ENCODE assay signal across 9 mouse cellular contexts in the genomic region with DNA sequence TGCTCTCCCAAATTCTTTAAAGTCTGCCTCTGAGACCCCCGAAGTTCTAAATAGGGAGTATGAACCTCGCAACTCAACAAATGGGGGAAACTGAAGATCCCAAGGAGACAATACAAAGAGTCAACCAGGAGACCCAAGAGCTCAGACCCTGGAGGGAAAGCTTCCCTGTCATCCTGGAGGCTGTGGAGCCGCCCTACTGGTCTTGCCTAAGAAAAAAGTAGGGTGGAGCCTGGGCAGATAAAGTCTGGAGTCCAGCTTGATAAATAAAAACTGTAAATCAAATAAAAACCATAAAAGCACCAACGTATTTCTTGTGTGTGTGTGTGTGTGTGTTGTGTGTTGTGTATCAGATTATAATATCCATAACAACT. TPM values are rescaled to one million over a fixed set of nuclear protein-coding genes. Genes with fewer than 3 reads are reported as not detected.
DNase-seq lines count a peak whose midpoint lies in the region; ATAC-seq and TF ChIP-seq lines count a peak whose summit lies in the region.
"Had no signal": no experiment of that assay in that cellular context is flagged by ENCODE, and none has a peak within 500 bp of the region (broad histone marks: within the 10 kb centered on the region; RNA-seq: fewer than 3 reads in every experiment).

No protein-coding gene starts in this region.

- peaks cover 32% of the 10 kb centered on the region for H3K4me1 ChIP-seq in embryonic facial prominence, embryonic 14.5 days (ENCODE audit: control insufficient read depth, insufficient read depth, low read length)
- peaks cover 36% of the 10 kb centered on the region for H3K4me1 ChIP-seq in limb, embryonic 10.5 days
- no peaks in the 10 kb centered on the region for H3K4me1 ChIP-seq in neural tube, embryonic 14.5 days (ENCODE audit: control insufficient read depth, insufficient read depth, low read length)

- peak overlapping the region; percentile 52 for H3K9ac ChIP-seq in embryonic facial prominence, embryonic 14.5 days (ENCODE audit: low read depth, low read length)
- H3K9ac ChIP-seq in neural tube, embryonic 14.5 days (replicated peaks; ENCODE audit: low read depth, low read length) = no peak overlapping the region

- peak overlapping the region; percentile 52; the same call in 1 of the 2 replicates for H3K4me3 ChIP-seq in left cerebral cortex, adult 2 months
- H3K4me3 ChIP-seq in embryonic facial prominence, embryonic 14.5 days (ENCODE audit: low read depth, low read length) = peak overlapping the region; percentile 68
- peak overlapping the region; percentile 70 for H3K4me3 ChIP-seq in limb, embryonic 10.5 days
- H3K4me3 ChIP-seq in neural tube, embryonic 14.5 days (ENCODE audit: low read depth, low read length) = peak overlapping the region; percentile 37; the same call in 1 of the 2 replicates

- H3K27ac ChIP-seq in left cerebral cortex, adult 2 months = no peak overlapping the region
- no peak overlapping the region for H3K27ac ChIP-seq in embryonic facial prominence, embryonic 14.5 days (replicated peaks; ENCODE audit: low read depth, low read length)
- peak overlapping the region; percentile 89 for H3K27ac ChIP-seq in limb, embryonic 10.5 days
- no peak overlapping the region for H3K27ac ChIP-seq in neural tube, embryonic 14.5 days (ENCODE audit: low read depth, low read length)

- H3K4me2 ChIP-seq in embryonic facial prominence, embryonic 14.5 days (ENCODE audit: low read depth, low read length) = peak overlapping the region; percentile 68
- peak overlapping the region; percentile 68 for H3K4me2 ChIP-seq in neural tube, embryonic 14.5 days (ENCODE audit: low read depth, low read length)

- ATAC-seq in embryonic facial prominence, embryonic 14.5 days (ENCODE audit: low read depth) = no peak
- no peak for ATAC-seq in neural tube, embryonic 14.5 days (ENCODE audit: low read depth)

- intact Hi-C loops in left cerebral cortex, adult 2 months (cut with DNase I) = loop anchor here (5.0 kb wide), 3 partner anchors 107 to 382 kb away; a partner anchor contains a TSS
- intact Hi-C loops in left cerebral cortex, postnatal 25 days (cut with DNase I) = loop anchor here (5.0 kb wide), 3 partner anchors 107 to 262 kb away; a partner anchor contains a TSS

- no peak; the same call in none of the 2 replicates for TF ChIP-seq CTCF in left cerebral cortex, adult 2 months (IDR thresholded peaks at IDR 0.05)

- no peak for DNase-seq in left cerebral cortex, adult 2 months (ENCODE audit: extremely low spot score in 1 of 2, low spot score in 2 of 2)
- DNase-seq in left cerebral cortex, postnatal 25 days (ENCODE audit: low spot score in 2 of 2) = no peak
- DNase-seq in embryonic facial prominence, embryonic 14.5 days (ENCODE audit: low spot score) = no peak
- no peak for DNase-seq in limb, embryonic 10.5 days (ENCODE audit: low spot score)
- DNase-seq in ovary, postnatal 10 days (ENCODE audit: low spot score) = no peak
- no peak for DNase-seq in lung, postnatal 25 days (ENCODE audit: low spot score)
- no peak for DNase-seq in thymus, postnatal 14 days

- WGBS in embryonic facial prominence, embryonic 14.5 days = 82% methylated on average over 4 of the region's 4 CpGs
- WGBS in limb, embryonic 10.5 days = 80% methylated on average over 4 of the region's 4 CpGs
- 80% methylated on average over 4 of the region's 4 CpGs for WGBS in neural tube, embryonic 14.5 days

- no peaks in the 10 kb centered on the region for H3K27me3 ChIP-seq in embryonic facial prominence, embryonic 14.5 days (replicated peaks; ENCODE audit: control insufficient read depth, insufficient read depth, low read length)
- no peaks in the 10 kb centered on the region for H3K27me3 ChIP-seq in limb, embryonic 10.5 days (ENCODE audit: low read depth, poor library complexity, severe bottlenecking)
- H3K27me3 ChIP-seq in neural tube, embryonic 14.5 days (ENCODE audit: control insufficient read depth, insufficient read depth, low read length) = no peaks in the 10 kb centered on the region

- H3K9me3 ChIP-seq in embryonic facial prominence, embryonic 14.5 days (ENCODE audit: control insufficient read depth, low read length) = peaks cover 7% of the 10 kb centered on the region; the same call in 1 of the 2 replicates
- no peaks in the 10 kb centered on the region for H3K9me3 ChIP-seq in limb, embryonic 10.5 days (replicated peaks)
- H3K9me3 ChIP-seq in neural tube, embryonic 14.5 days (ENCODE audit: control insufficient read depth, low read length) = no peaks in the 10 kb centered on the region

- H3K36me3 ChIP-seq in embryonic facial prominence, embryonic 14.5 days (ENCODE audit: control insufficient read depth, insufficient read depth, low read length) = peaks cover 7% of the 10 kb centered on the region; the same call in 1 of the 2 replicates
- peaks cover 7% of the 10 kb centered on the region; the same call in 1 of the 2 replicates for H3K36me3 ChIP-seq in limb, embryonic 10.5 days
- H3K36me3 ChIP-seq in neural tube, embryonic 14.5 days (ENCODE audit: control insufficient read depth, insufficient read depth, low read length) = no peaks in the 10 kb centered on the region

RNA-seq across cellular contexts. Expression of a gene that starts 0.6 kb away (rescaled TPM):
- total RNA-seq in left cerebral cortex, adult 2 months (2021) = 10 to 100 TPM in 1 of 2 experiments, 1 to 10 TPM in 1; 9.6 to 12.2 TPM
- total RNA-seq in left cerebral cortex, postnatal 25 days (2021) = 1 to 10 TPM; 6.6 to 8.5 TPM
- polyA plus RNA-seq in embryonic facial prominence, embryonic 14.5 days (2014; fragmentation: Nextera tagmentation; extraction: Ambion mirVana) = 100 and 116 TPM in 2 replicates
- 43.0 and 52.8 TPM in 2 replicates for polyA plus RNA-seq in limb, embryonic 10.5 days (2016; fragmentation: Nextera tagmentation; extraction: Ambion mirVana)
- polyA plus RNA-seq in neural tube, embryonic 14.5 days (2014; fragmentation: Nextera tagmentation; extraction: Ambion mirVana) = 7.8 and 16.1 TPM in 2 replicates

RNA-seq across cellular contexts. Expression of a gene that starts 25.3 kb away (rescaled TPM):
- total RNA-seq in left cerebral cortex, adult 2 months (2021) = 100 to 1,000 TPM; 135 to 138 TPM
- total RNA-seq in left cerebral cortex, postnatal 25 days (2021) = 100 to 1,000 TPM; 142 to 145 TPM
- polyA plus RNA-seq in embryonic facial prominence, embryonic 14.5 days (2014; fragmentation: Nextera tagmentation; extraction: Ambion mirVana) = 204 and 215 TPM in 2 replicates
- polyA plus RNA-seq in limb, embryonic 10.5 days (2016; fragmentation: Nextera tagmentation; extraction: Ambion mirVana) = 24.4 and 35.0 TPM in 2 replicates
- polyA plus RNA-seq in neural tube, embryonic 14.5 days (2014; fragmentation: Nextera tagmentation; extraction: Ambion mirVana) = 98.1 and 127 TPM in 2 replicates

RNA-seq across cellular contexts. Expression of a gene that starts 35.2 kb away (rescaled TPM):
- 10 to 100 TPM; 54.0 to 57.8 TPM for total RNA-seq in left cerebral cortex, adult 2 months (2021)
- 10 to 100 TPM; 49.0 to 55.5 TPM for total RNA-seq in left cerebral cortex, postnatal 25 days (2021)
- 0.81 and 1.0 TPM in 2 replicates for polyA plus RNA-seq in embryonic facial prominence, embryonic 14.5 days (2014; fragmentation: Nextera tagmentation; extraction: Ambion mirVana)
- 0.06 and 0.09 TPM in 2 replicates for polyA plus RNA-seq in limb, embryonic 10.5 days (2016; fragmentation: Nextera tagmentation; extraction: Ambion mirVana)
- 6.0 and 7.2 TPM in 2 replicates for polyA plus RNA-seq in neural tube, embryonic 14.5 days (2014; fragmentation: Nextera tagmentation; extraction: Ambion mirVana)
- polyA plus RNA-seq: activated CD4-positive, CD25-positive, alpha-beta regulatory T cell, adult 4 months had no signal

RNA-seq across cellular contexts. Expression of a gene that starts 51.7 kb away (rescaled TPM):
- 1 to 10 TPM; 3.8 to 4.1 TPM for total RNA-seq in left cerebral cortex, adult 2 months (2021)
- 1 to 10 TPM; 2.6 to 3.2 TPM for total RNA-seq in left cerebral cortex, postnatal 25 days (2021)
- 0.36 and 0.41 TPM in 2 replicates for polyA plus RNA-seq in embryonic facial prominence, embryonic 14.5 days (2014; fragmentation: Nextera tagmentation; extraction: Ambion mirVana)
- polyA plus RNA-seq in limb, embryonic 10.5 days (2016; fragmentation: Nextera tagmentation; extraction: Ambion mirVana) = 1.2 and 1.5 TPM in 2 replicates
- 0.97 and 2.2 TPM in 2 replicates for polyA plus RNA-seq in neural tube, embryonic 14.5 days (2014; fragmentation: Nextera tagmentation; extraction: Ambion mirVana)
